ENCODE assay signal across 8 mouse cellular contexts in the genomic region with DNA sequence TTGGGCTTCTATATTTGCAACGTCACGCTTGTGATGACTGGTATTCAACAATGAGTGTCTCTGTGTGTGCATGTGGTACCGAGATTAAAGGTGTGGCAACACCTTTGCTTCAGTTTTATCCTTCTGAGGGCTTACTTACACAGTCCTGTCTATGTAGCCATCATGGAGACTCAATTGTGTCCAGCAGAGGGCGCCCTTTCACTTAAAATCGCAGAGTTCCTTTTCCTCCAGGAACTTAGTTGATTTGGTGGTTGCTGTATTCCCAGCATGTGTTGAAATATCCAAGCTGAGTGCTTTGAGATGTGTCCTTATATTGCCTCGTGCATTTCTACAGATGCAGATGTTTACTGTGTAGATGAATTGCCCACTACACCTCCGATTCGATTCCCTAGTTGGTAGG. TPM values are rescaled to one million over a fixed set of nuclear protein-coding genes. Genes with fewer than 3 reads are reported as not detected.
A peak's percentile ranks its signal among the peaks of the same experiment; 100 is the strongest.
DNase-seq lines count a peak whose midpoint lies in the region; ATAC-seq and TF ChIP-seq lines count a peak whose summit lies in the region.

No protein-coding gene starts in this region.

- no peaks in the 10 kb centered on the region for H3K9me3 ChIP-seq in hindbrain, embryonic 13.5 days

- H3K36me3 ChIP-seq in hindbrain, embryonic 13.5 days = peaks cover 13% of the 10 kb centered on the region

- ATAC-seq in Patski = peak; percentile 23
- ATAC-seq in hindbrain, embryonic 13.5 days (ENCODE audit: low FRiP score) = peak; percentile 83

- 24% methylated on average over 8 of the region's 8 CpGs for WGBS in hindbrain, embryonic 13.5 days

- TF ChIP-seq CTCF in Patski (IDR thresholded peaks at IDR 0.05) = peak; percentile 86

- H3K4me3 ChIP-seq in hindbrain, embryonic 13.5 days = no peak overlapping the region

- POLR2A ChIA-PET in Patski (lab: Charles Lee) = interaction anchor here (0.6 to 1.2 kb wide), 2 partner anchors 157 to 159 kb away, joined by 3 to 4 read pairs; no protein-coding TSS in a partner anchor

- DNase-seq in Patski (ENCODE audit: low read depth, low spot score) = no peak
- peak; percentile 84 for DNase-seq in cerebellum, adult 9-11 months
- peak; percentile 72 to 87 for DNase-seq in frontal cortex, postnatal 10 days (ENCODE audit: low spot score in 2 of 2)
- peak; percentile 91 to 94 for DNase-seq in layer of hippocampus, postnatal 14 days (ENCODE audit: low spot score in 2 of 2)
- DNase-seq in lung, postnatal 10 days = peak; percentile 94
- DNase-seq in retina, postnatal 7 days (ENCODE audit: low read depth, low spot score) = peak; percentile 86
- DNase-seq in urinary bladder, adult 2 months (ENCODE audit: low spot score) = peak; percentile 79

- peaks cover 20% of the 10 kb centered on the region for H3K4me1 ChIP-seq in hindbrain, embryonic 13.5 days (replicated peaks)

- no peak overlapping the region for H3K4me2 ChIP-seq in hindbrain, embryonic 13.5 days

- H3K27me3 ChIP-seq in Patski = no peaks in the 10 kb centered on the region
- no peaks in the 10 kb centered on the region for H3K27me3 ChIP-seq in hindbrain, embryonic 13.5 days

- in situ Hi-C loops in Patski (cut with MboI; ENCODE audit: low pct_unique_long_range_greater_than_20kb) = no loop called here

- no peak overlapping the region for H3K27ac ChIP-seq in hindbrain, embryonic 13.5 days

- CTCF ChIA-PET in Patski (lab: Charles Lee) = interaction anchor here (1.1 to 4.7 kb wide), 6 partner anchors 36 to 303 kb away, joined by 3 to 33 read pairs (median 4); no protein-coding TSS in a partner anchor

- no peak overlapping the region for H3K9ac ChIP-seq in hindbrain, embryonic 13.5 days

RNA-seq across cellular contexts. Expression of gene Ppp2r1b, which starts 4.1 kb away (rescaled TPM):
- polyA plus RNA-seq in Patski (2021) = 34.9 TPM
- polyA plus RNA-seq in hindbrain, embryonic 13.5 days (2015; fragmentation: Nextera tagmentation; extraction: Ambion mirVana) = 53.5 and 54.4 TPM in 2 replicates
- total RNA-seq in layer of hippocampus, postnatal 14 days (2021) = 10 to 100 TPM; 14.3 to 16.8 TPM
- 20.9 and 23.5 TPM in 2 replicates for polyA plus RNA-seq in urinary bladder, adult 2 months (2012; rRNA removed)
